Mouse (Mus musculus) midbrain, embryonic 10.5 days (tissue): Measurements from ENCODE around the gene Leng1. TPM values are rescaled to one million over a fixed set of nuclear protein-coding genes. Genes with fewer than 3 reads are reported as not detected.

Source experiments
- DNase-seq: peaks from one replicate; pipeline ENCODE4 v3.0.0-alpha.2; 2017; ENCODE audit warnings: low spot score
- H3K27ac ChIP-seq: fragments of 300-500 bp; sonication (generic); replicated peaks from 2 replicates; pipeline ENCODE4 v1.5.1; 2016; ENCODE audit warnings: mild to moderate bottlenecking
- H3K27me3 ChIP-seq: fragments of 300-500 bp; sonication (generic); 2 replicates; pipeline ENCODE4 v1.6.1; 2016; ENCODE audit warnings: low read depth, mild to moderate bottlenecking; ENCODE audit not compliant: poor library complexity, severe bottlenecking
- H3K36me3 ChIP-seq: fragments of 300-500 bp; sonication (generic); 2 replicates; pipeline ENCODE4 v1.6.1; 2016; ENCODE audit warnings: mild to moderate bottlenecking, moderate library complexity
- H3K4me1 ChIP-seq: fragments of 300-500 bp; sonication (generic); 2 replicates; pipeline ENCODE4 v1.6.1; 2016
- H3K4me3 ChIP-seq: fragments of 300-500 bp; sonication (generic); 2 replicates; pipeline ENCODE4 v1.5.1; 2016; ENCODE audit warnings: mild to moderate bottlenecking, moderate library complexity
- H3K9me3 ChIP-seq: fragments of 300-500 bp; sonication (generic); replicated peaks from 2 replicates; pipeline ENCODE4 v1.6.1; 2016; ENCODE audit warnings: mild to moderate bottlenecking
- WGBS: fragments of 180-500 bp; shearing (Covaris S2); methylation state at CpG from one replicate; pipeline ENCODE4 v1.1.7; 2016; 5-methylcytosine and 5-hydroxymethylcytosine counted together
- polyA plus RNA-seq: library from polyadenylated mRNA; unstranded; fragments of >200 nt; fragmentation: Nextera tagmentation; extraction: Ambion mirVana; gene quantifications from 2 replicates; pipeline ENCODE4 v1.2.1, GENCODE M21; 2016

Gene Leng1
- polyA plus RNA-seq, 1 experiment from 2014 or later, result 18.0 TPM

DNA sequence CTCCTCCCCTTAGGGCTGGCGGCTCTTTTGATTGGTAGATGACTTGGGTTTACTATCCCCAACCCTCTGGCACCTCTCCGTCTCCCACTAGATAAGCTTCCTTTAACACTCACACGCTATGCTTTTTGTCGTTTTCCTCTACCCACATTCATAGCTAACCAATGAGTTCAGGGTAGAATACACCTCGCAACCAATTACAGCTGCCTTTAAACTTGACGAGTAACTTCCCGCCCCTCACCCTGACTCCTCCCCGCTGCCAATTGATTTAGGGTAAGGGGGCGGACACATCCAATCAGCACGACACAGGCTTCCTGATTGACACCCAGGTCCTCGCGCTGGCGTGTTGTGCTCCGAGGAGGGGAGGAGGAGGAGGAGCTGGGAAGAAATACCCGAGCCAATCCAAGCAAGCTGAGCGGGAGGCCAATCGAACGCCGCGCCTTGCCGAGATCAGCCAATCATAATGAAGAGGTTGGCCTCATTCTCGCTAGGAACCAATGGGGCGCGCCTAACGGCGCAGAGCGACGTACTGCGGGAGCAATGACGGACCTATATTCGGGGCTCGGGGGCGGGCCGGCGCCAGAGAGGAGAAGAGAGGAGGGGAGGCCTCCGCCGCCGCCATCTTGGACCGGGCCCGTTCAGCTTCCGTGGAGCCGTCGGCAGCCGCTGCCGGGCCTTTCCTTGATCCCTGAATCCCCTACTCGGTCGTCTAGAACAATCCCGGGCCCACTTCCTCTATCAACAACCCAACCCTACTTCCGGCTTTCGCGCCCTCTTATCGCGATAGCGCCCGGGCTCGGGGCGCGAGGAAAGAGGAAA is 20.8 kb downstream of the Leng1 start, which contains the start of gene Cnot3:
Cnot3 (plus strand) TSS at position 597 of the 816 bp plus-strand sequence.
- Histone ChIP-seq H3K27ac (peak within 1 kb of the TSS; percentile 97), H3K36me3 (peaks cover 54% of the 10 kb centered on the region), H3K4me3 (peak within 1 kb of the TSS; percentile 100), H3K4me1 (peaks cover 40% of the 10 kb centered on the region), H3K27me3 (0 out of 2 replicates have a peak, but pooled peaks cover 6% of the 10 kb centered on the region), H3K9me3 (0 out of 2 replicates have a peak, but pooled peaks cover 3% of the 10 kb centered on the region)
- peak; percentile 98 for DNase-seq
- WGBS, result under 1% methylated on average over 58 of the region's 58 CpGs

DNA sequence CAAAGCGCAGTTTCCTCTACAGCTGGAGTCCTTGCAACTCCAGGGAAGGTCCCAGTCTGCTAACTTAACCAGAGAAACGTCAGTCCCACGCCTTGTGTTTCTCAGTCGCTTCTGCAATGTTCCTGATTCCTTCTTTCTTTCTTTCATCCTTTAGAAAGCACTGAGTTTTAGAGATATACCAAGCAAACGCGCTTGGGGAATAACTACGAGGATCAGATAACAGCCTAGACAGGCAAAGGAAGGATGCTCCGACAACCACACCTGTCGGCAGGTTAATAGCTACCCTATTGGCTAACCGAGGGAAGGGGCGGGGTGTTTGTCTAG is 21.3 kb downstream of the Leng1 start:
- Histone ChIP-seq H3K4me1 (peaks cover 40% of the 10 kb centered on the region), H3K4me3 (peak overlapping the region; percentile 100), H3K27ac (peak overlapping the region; percentile 97), H3K27me3 (0 out of 2 replicates have a peak, but pooled peaks cover 6% of the 10 kb centered on the region), H3K36me3 (peaks cover 56% of the 10 kb centered on the region), H3K9me3 (0 out of 2 replicates have a peak, but pooled peaks cover 3% of the 10 kb centered on the region)
- under 1% methylated on average over 11 of the region's 11 CpGs for WGBS
- DNase-seq, result no peak

DNA sequence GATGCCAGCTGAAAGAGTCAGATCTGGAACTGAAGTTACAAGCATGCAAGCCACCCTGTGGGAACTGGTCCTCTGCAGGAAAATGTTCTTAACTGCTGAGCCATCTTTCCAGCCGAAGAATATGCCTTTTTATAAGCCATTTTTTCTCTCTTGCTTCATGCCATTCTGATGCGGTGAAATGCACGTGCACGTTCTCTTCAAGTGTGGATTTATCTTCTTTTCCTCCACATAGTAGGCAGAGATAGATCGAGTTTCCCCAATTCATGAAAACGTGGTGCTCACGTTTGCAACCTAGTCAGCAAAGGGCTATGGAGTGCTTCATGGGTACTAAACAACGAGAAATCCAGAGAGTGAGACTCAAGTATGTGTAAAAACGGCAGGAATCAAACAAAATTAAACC is 21.8 kb downstream of the Leng1 start:
- Histone ChIP-seq H3K4me1 (peaks cover 37% of the 10 kb centered on the region), H3K27me3 (0 out of 2 replicates have a peak, but pooled peaks cover 6% of the 10 kb centered on the region), H3K27ac (peak overlapping the region; percentile 97; the same call in 1 of the 2 replicates), H3K9me3 (0 out of 2 replicates have a peak, but pooled peaks cover 3% of the 10 kb centered on the region), H3K4me3 (peak overlapping the region; percentile 100), H3K36me3 (peaks cover 57% of the 10 kb centered on the region)
- no peak for DNase-seq
- WGBS, result 27% methylated on average over 9 of the region's 9 CpGs

GRCm38 (mm10) chr7:3643412-3643811 is 22.2 kb downstream of the Leng1 start:
- peaks cover 57% of the 10 kb centered on the region for H3K36me3 ChIP-seq
- no peak overlapping the region for H3K27ac ChIP-seq
- 71% methylated on average over 5 of the region's 5 CpGs for WGBS
- H3K27me3 ChIP-seq, result 0 out of 2 replicates have a peak, but pooled peaks cover 6% of the 10 kb centered on the region
- no peak for DNase-seq
- peaks cover 32% of the 10 kb centered on the region for H3K4me1 ChIP-seq
- 0 out of 2 replicates have a peak, but pooled peaks cover 3% of the 10 kb centered on the region for H3K9me3 ChIP-seq
- H3K4me3 ChIP-seq, result peak overlapping the region; percentile 100; the same call in 1 of the 2 replicates

GRCm38 (mm10) chr7:3630478-3630815 is 35.2 kb downstream of the Leng1 start:
- WGBS, result 63% methylated on average over 3 of the region's 3 CpGs
- peaks cover 21% of the 10 kb centered on the region for H3K4me1 ChIP-seq
- no peaks in the 10 kb centered on the region for H3K27me3 ChIP-seq
- peak overlapping the region; percentile 78 for H3K4me3 ChIP-seq
- no peak for DNase-seq
- H3K36me3 ChIP-seq, result peaks cover 56% of the 10 kb centered on the region
- H3K27ac ChIP-seq, result peak overlapping the region; percentile 86
- H3K9me3 ChIP-seq, result no peaks in the 10 kb centered on the region

DNA sequence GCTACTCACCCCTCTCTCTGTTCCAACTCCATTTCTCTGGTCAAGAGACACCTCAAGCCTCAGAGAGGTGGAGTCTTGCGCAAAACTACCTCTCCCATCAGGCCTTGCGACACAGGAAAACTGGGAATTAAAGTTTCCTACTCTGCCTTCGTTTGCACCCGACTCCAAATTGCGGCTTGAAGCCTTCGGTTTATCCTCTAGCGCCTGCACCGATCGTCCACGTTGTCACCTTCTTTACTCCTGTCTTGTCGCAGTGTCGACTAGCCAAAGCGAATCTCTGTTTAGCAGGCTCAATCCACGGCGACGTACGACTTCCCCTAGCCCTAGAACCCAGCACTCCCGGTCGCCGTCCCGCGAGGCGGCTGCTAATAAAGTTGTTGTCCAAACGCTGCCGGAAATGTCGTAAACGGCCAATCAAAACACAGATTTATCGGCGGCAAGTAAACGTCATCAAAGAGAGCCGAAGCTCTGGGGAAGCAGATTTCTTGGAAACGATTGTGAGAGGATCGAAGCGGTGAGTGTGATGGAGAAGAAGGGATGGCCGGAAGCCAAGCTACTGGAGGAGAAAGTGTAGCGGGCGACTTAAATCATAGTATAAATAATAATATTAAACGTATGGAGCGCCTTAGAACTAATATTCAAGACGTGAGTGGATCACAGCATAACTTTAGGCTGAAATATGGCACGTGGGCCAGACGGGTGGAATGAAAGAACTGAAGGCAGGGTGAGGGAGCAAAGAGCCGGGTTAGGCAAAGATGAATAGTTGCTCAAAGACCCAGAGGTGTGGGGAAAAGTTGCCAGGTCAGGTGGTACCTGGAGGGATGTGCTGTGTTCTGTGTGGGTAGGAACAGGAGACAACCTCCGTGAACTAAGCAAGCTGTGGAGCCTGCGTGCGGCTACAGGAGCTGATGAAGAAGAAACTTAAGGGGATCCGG is 35.8 kb downstream of the Leng1 start, which contains the start of the genes Tfpt and Prpf31:
Tfpt (minus strand) TSS at position 387 of the 935 bp plus-strand sequence.
Prpf31 (plus strand) TSS at position 443 of the 935 bp plus-strand sequence.
- no peaks in the 10 kb centered on the region for H3K27me3 ChIP-seq
- H3K4me3 ChIP-seq, result peak within 1 kb of the TSS; percentile 78
- H3K4me1 ChIP-seq, result peaks cover 21% of the 10 kb centered on the region
- H3K36me3 ChIP-seq, result peaks cover 56% of the 10 kb centered on the region
- 2% methylated on average over 47 of the region's 47 CpGs for WGBS
- DNase-seq, result peak; percentile 94
- peak within 1 kb of the TSS; percentile 86 for H3K27ac ChIP-seq
- H3K9me3 ChIP-seq, result no peaks in the 10 kb centered on the region

- Histone ChIP-seq H3K4me3 (peak overlapping the region; percentile 78), H3K27ac (peak overlapping the region; percentile 86), H3K36me3 (peaks cover 56% of the 10 kb centered on the region), H3K27me3 (no peaks in the 10 kb centered on the region), H3K9me3 (no peaks in the 10 kb centered on the region), H3K4me1 (peaks cover 21% of the 10 kb centered on the region)
- 42% methylated on average over 4 of the region's 4 CpGs for WGBS
- DNase-seq, result no peak
These were observed 36.6 kb downstream of the Leng1 start for GRCm38 (mm10) chr7:3629030-3629429.

DNA sequence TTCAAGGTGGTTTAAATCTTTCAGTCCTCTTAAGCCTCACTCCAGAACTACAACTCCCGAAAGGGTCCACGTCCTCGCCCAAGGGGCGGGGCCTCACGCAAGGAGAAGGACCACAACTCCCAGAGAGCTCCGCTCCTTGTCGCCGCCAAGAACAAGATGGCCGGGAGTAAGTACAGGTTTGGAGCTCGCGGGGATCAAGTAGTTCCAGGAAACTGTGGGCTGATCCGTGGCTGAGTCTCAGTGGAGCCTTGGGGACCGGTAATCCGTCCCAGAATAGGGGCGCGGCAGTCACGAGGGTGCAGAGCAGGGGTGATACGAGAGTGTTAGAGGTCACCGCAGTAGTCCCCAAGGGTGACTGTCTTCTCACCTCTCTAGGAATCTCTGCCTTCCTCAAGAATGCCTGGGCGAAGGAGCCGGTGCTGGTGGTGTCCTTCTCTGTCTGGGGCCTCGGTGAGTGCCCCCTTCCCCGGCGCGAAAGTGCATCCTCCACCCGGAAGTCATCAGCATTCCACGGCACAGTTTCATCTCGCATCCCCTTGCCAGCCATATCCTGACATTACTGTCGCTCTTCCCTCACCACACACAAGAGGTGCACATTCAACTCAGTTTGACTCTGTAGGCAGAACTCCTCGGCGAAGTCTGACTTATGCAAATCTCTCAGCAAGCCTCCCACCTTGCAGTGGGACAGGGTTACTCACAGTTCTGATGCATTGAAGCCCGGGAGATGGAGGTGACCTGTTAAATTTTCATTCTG is 48.2 kb downstream of the Leng1 start, which contains the start of gene Ndufa3:
Ndufa3 (plus strand) TSS at position 132 of the 754 bp plus-strand sequence.
- Histone ChIP-seq H3K27me3 (no peaks in the 10 kb centered on the region), H3K27ac (peak within 1 kb of the TSS; percentile 86)
- WGBS, result 2% methylated on average over 32 of the region's 32 CpGs

DNA sequence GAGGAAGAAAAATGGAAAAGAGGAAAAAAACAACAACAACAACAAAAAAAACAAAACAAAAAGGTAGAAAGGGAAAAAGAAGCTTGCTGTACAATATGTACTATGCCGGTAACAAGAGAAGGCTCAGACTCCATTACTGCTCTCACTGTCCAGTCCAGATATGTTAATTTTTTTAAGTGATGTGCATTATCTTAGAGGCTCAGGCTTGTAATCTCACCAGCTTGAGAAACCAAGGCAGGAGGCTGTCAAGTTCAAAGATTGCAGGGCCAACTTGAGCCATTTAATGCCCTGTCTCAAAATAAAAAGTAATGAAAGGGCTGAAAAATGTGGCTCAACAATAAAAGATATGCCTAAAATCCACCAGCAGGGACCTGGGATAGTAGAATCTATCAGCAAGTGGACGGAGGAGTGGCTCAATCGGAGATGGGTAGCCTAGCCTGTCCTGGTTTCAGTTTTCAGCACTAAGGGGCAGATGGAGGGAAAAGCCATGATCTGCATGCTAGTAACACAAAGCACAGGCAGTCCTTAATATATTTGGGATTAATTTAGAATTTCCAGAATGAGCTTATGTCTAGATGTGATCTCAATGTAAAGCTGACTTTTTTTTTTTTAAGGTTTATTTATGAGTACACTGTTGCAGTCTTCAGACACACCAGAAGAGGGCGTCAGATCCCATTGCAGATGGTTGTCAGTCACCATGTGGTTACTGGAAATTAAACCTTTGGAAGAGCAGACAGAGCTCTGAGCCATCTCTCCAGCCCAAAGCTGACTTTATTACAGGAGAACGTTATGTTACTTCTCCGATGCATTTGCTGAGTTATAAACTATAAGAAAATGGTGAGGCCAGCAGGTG is 49.0 kb downstream of the Leng1 start:
- peak overlapping the region; percentile 87 for H3K4me3 ChIP-seq
- DNase-seq, result no peak
- WGBS, result 44% methylated on average over 6 of the region's 6 CpGs
- no peaks in the 10 kb centered on the region for H3K27me3 ChIP-seq
- peaks cover 27% of the 10 kb centered on the region for H3K36me3 ChIP-seq
- no peaks in the 10 kb centered on the region for H3K9me3 ChIP-seq
- peaks cover 6% of the 10 kb centered on the region for H3K4me1 ChIP-seq
- no peak overlapping the region for H3K27ac ChIP-seq

More for the DNA sequence above, 48.2 kb downstream of the Leng1 start, which contains the start of gene Ndufa3:
- Histone ChIP-seq H3K36me3 (peaks cover 35% of the 10 kb centered on the region), H3K9me3 (no peaks in the 10 kb centered on the region), H3K4me3 (peak within 1 kb of the TSS; percentile 87), H3K4me1 (peaks cover 6% of the 10 kb centered on the region)
- DNase-seq, result peak; percentile 86

GRCm38 (mm10) chr7:3616057-3616388 is 49.6 kb downstream of the Leng1 start, which contains the start of gene Oscar:
TSS of gene Oscar (minus strand) at chr7:3616157.
- no peak within 1 kb of the TSS for H3K27ac ChIP-seq
- H3K4me1 ChIP-seq, result peaks cover 6% of the 10 kb centered on the region
- H3K4me3 ChIP-seq, result peak within 1 kb of the TSS; percentile 87
- H3K27me3 ChIP-seq, result no peaks in the 10 kb centered on the region
- 82% methylated on average over 4 of the region's 4 CpGs for WGBS
- peaks cover 21% of the 10 kb centered on the region for H3K36me3 ChIP-seq
- DNase-seq, result no peak
- H3K9me3 ChIP-seq, result no peaks in the 10 kb centered on the region

GRCm38 (mm10) chr7:3614021-3614420 is 51.6 kb downstream of the Leng1 start:
- H3K9me3 ChIP-seq, result no peaks in the 10 kb centered on the region
- DNase-seq, result no peak
- peaks cover 6% of the 10 kb centered on the region for H3K4me1 ChIP-seq
- 89% methylated on average over 3 of the region's 3 CpGs for WGBS
- H3K36me3 ChIP-seq, result peaks cover under 1% of the 10 kb centered on the region
- H3K4me3 ChIP-seq, result no peak overlapping the region
- H3K27ac ChIP-seq, result no peak overlapping the region
- H3K27me3 ChIP-seq, result no peaks in the 10 kb centered on the region
